Mouse (Mus musculus) layer of hippocampus, postnatal 36 days (tissue): Measurements from ENCODE around the gene 1700034J05Rik. TPM values are rescaled to one million over a fixed set of nuclear protein-coding genes. Genes with fewer than 3 reads are reported as not detected.

Experiments used
- DNase-seq, 2 experiments: peaks; one replicate each; pipeline ENCODE4 v3.0.0; 2022
- total RNA-seq, 2 experiments: library from RNA; stranded (reverse); gene quantifications; 2 replicates each; pipeline ENCODE4 v1.2.3; 2021

1700034J05Rik gene
- total RNA-seq, 2 experiments from 2014 or later, result not detected

- DNase-seq, result no peak
Observed at GRCm38 (mm10) chr6:146918341-146918740, 35.9 kb downstream of the 1700034J05Rik start.

GRCm38 (mm10) chr6:146917396-146917795, 36.8 kb downstream of the 1700034J05Rik start:
- no peak for DNase-seq

- DNase-seq, result no peak
Observed at GRCm38 (mm10) chr6:146915808-146916207, 38.4 kb downstream of the 1700034J05Rik start.

- no peak for DNase-seq
Observed at GRCm38 (mm10) chr6:146913489-146914198, 40.6 kb downstream of the 1700034J05Rik start.

- DNase-seq, result no peak
Observed at GRCm38 (mm10) chr6:146912835-146913488, 41.3 kb downstream of the 1700034J05Rik start.

GRCm38 (mm10) chr6:146910801-146911200, 43.4 kb downstream of the 1700034J05Rik start:
- no peak for DNase-seq

GRCm38 (mm10) chr6:146909725-146910489, 44.3 kb downstream of the 1700034J05Rik start:
- no peak for DNase-seq

- DNase-seq, result no peak
Observed at GRCm38 (mm10) chr6:146908801-146909200, 45.4 kb downstream of the 1700034J05Rik start.

- DNase-seq, result no peak
Observed at GRCm38 (mm10) chr6:146907795-146908190, 46.4 kb downstream of the 1700034J05Rik start.

- no peak for DNase-seq
Observed at GRCm38 (mm10) chr6:146907061-146907794, 47.0 kb downstream of the 1700034J05Rik start.

GRCm38 (mm10) chr6:146906000-146906786, 48.0 kb downstream of the 1700034J05Rik start:
- no peak for DNase-seq

- DNase-seq, result no peak
Observed at GRCm38 (mm10) chr6:146904707-146905106, 49.5 kb downstream of the 1700034J05Rik start.

- no peak for DNase-seq
Observed at GRCm38 (mm10) chr6:146903632-146904031, 50.6 kb downstream of the 1700034J05Rik start.

- DNase-seq, result no peak
Observed at GRCm38 (mm10) chr6:146901929-146902328, 52.3 kb downstream of the 1700034J05Rik start.

Other genes with a start within 250 kb of the 1700034J05Rik start
- gene Stk38l, start 229.4 kb downstream of the 1700034J05Rik start, total RNA-seq, result 10 to 100 TPM; 21.3 to 23.3 TPM
- gene Arntl2, start 158.4 kb downstream of the 1700034J05Rik start, total RNA-seq, result 10 to 100 TPM in 1 of 2 experiments, 1 to 10 TPM in 1; 7.6 to 11.1 TPM
- gene Smco2, start 104.3 kb downstream of the 1700034J05Rik start, total RNA-seq, result not detected
- 10 to 100 TPM; 41.2 to 44.2 TPM for gene Ppfibp1, start 65.9 kb downstream of the 1700034J05Rik start, total RNA-seq
- gene Rep15, start 78.2 kb upstream of the 1700034J05Rik start, total RNA-seq, result 1 to 10 TPM; 1.6 to 1.9 TPM
- 10 to 100 TPM; 46.9 to 49.9 TPM for gene Mrps35, start 88.3 kb upstream of the 1700034J05Rik start, total RNA-seq
- gene Mansc4, start 132.6 kb upstream of the 1700034J05Rik start, total RNA-seq, result under 1 TPM; 0.42 to 0.46 TPM
- gene Klhl42, start 137.0 kb upstream of the 1700034J05Rik start, total RNA-seq, result 10 to 100 TPM; 19.6 to 20.7 TPM